Mouse (Mus musculus): ENCODE data around the gene Lrrc58. TPM values are rescaled to one million over a fixed set of nuclear protein-coding genes. Genes with fewer than 3 reads are reported as not detected.

Gene Lrrc58
- polyA plus RNA-seq, 1 experiment from 2014 or later = 41.7 TPM

- Histone ChIP-seq H3K9ac (ENCODE audit: low read depth, low read length) (no peak overlapping the region), H3K27me3 (ENCODE audit: control insufficient read depth, insufficient read depth, low read depth, low read length) (no peaks in the 10 kb centered on the region), H3K4me2 (ENCODE audit: low read length) (no peak overlapping the region), H3K4me1 (ENCODE audit: control insufficient read depth, insufficient read depth, low read length) (peaks cover 24% of the 10 kb centered on the region), H3K36me3 (ENCODE audit: control insufficient read depth, insufficient read depth, low read length) (no peaks in the 10 kb centered on the region), H3K27ac (ENCODE audit: low read length) (peak overlapping the region; percentile 71), H3K4me3 (ENCODE audit: low read depth, low read length) (no peak overlapping the region), H3K9me3 (replicated peaks; ENCODE audit: control insufficient read depth, low read length, poor library complexity, severe bottlenecking) (no peaks in the 10 kb centered on the region)
- ATAC-seq = 0 out of 2 replicates have a peak, but pooled peaks have one; percentile 37
- 11% methylated on average over 4 of the region's 4 CpGs for WGBS
Measured at GRCm38 (mm10) chr16:37927117-37927516, 58.9 kb downstream of the Lrrc58 start.

GRCm38 (mm10) chr16:37929006-37929405, 60.8 kb downstream of the Lrrc58 start:
- Histone ChIP-seq H3K27ac (ENCODE audit: low read length) (no peak overlapping the region), H3K4me2 (ENCODE audit: low read length) (no peak overlapping the region), H3K36me3 (ENCODE audit: control insufficient read depth, insufficient read depth, low read length) (no peaks in the 10 kb centered on the region), H3K4me3 (ENCODE audit: low read depth, low read length) (no peak overlapping the region), H3K4me1 (ENCODE audit: control insufficient read depth, insufficient read depth, low read length) (peaks cover 24% of the 10 kb centered on the region), H3K9me3 (replicated peaks; ENCODE audit: control insufficient read depth, low read length, poor library complexity, severe bottlenecking) (no peaks in the 10 kb centered on the region), H3K9ac (ENCODE audit: low read depth, low read length) (no peak overlapping the region), H3K27me3 (ENCODE audit: control insufficient read depth, insufficient read depth, low read depth, low read length) (no peaks in the 10 kb centered on the region)
- WGBS = 44% methylated on average over 2 of the region's 2 CpGs
- ATAC-seq = no peak

- peaks cover 24% of the 10 kb centered on the region for H3K4me1 ChIP-seq (ENCODE audit: control insufficient read depth, insufficient read depth, low read length)
Measured at GRCm38 (mm10) chr16:37929626-37930025, 61.4 kb downstream of the Lrrc58 start.

GRCm38 (mm10) chr16:37934932-37935331, 66.7 kb downstream of the Lrrc58 start:
- Histone ChIP-seq H3K4me3 (ENCODE audit: low read depth, low read length) (no peak overlapping the region), H3K9me3 (replicated peaks; ENCODE audit: control insufficient read depth, low read length, poor library complexity, severe bottlenecking) (no peaks in the 10 kb centered on the region), H3K9ac (ENCODE audit: low read depth, low read length) (no peak overlapping the region), H3K4me2 (ENCODE audit: low read length) (no peak overlapping the region), H3K27ac (ENCODE audit: low read length) (no peak overlapping the region), H3K4me1 (ENCODE audit: control insufficient read depth, insufficient read depth, low read length) (peaks cover 18% of the 10 kb centered on the region), H3K27me3 (ENCODE audit: control insufficient read depth, insufficient read depth, low read depth, low read length) (no peaks in the 10 kb centered on the region), H3K36me3 (ENCODE audit: control insufficient read depth, insufficient read depth, low read length) (no peaks in the 10 kb centered on the region)
- ATAC-seq = no peak
- 91% methylated on average over 2 of the region's 2 CpGs for WGBS

More at GRCm38 (mm10) chr16:37929626-37930025, 61.4 kb downstream of the Lrrc58 start:
- no peak for ATAC-seq
- Histone ChIP-seq H3K9me3 (replicated peaks; ENCODE audit: control insufficient read depth, low read length, poor library complexity, severe bottlenecking) (no peaks in the 10 kb centered on the region), H3K27me3 (ENCODE audit: control insufficient read depth, insufficient read depth, low read depth, low read length) (no peaks in the 10 kb centered on the region), H3K36me3 (ENCODE audit: control insufficient read depth, insufficient read depth, low read length) (no peaks in the 10 kb centered on the region), H3K9ac (ENCODE audit: low read depth, low read length) (no peak overlapping the region), H3K27ac (ENCODE audit: low read length) (no peak overlapping the region), H3K4me2 (ENCODE audit: low read length) (no peak overlapping the region), H3K4me3 (ENCODE audit: low read depth, low read length) (no peak overlapping the region)
- WGBS = 98% methylated on average over 2 of the region's 2 CpGs

- Histone ChIP-seq H3K36me3 (ENCODE audit: control insufficient read depth, insufficient read depth, low read length) (no peaks in the 10 kb centered on the region), H3K4me3 (ENCODE audit: low read depth, low read length) (no peak overlapping the region), H3K9me3 (replicated peaks; ENCODE audit: control insufficient read depth, low read length, poor library complexity, severe bottlenecking) (no peaks in the 10 kb centered on the region), H3K4me1 (ENCODE audit: control insufficient read depth, insufficient read depth, low read length) (peaks cover 18% of the 10 kb centered on the region), H3K27ac (ENCODE audit: low read length) (no peak overlapping the region), H3K9ac (ENCODE audit: low read depth, low read length) (no peak overlapping the region), H3K27me3 (ENCODE audit: control insufficient read depth, insufficient read depth, low read depth, low read length) (no peaks in the 10 kb centered on the region), H3K4me2 (ENCODE audit: low read length) (no peak overlapping the region)
- ATAC-seq = no peak
- WGBS = 67% methylated on average over 8 of the region's 8 CpGs
Measured at GRCm38 (mm10) chr16:37937276-37937675, 69.1 kb downstream of the Lrrc58 start.

Other genes with a start within 250 kb of the Lrrc58 start
- gene Ndufb4, start 213.9 kb upstream of the Lrrc58 start, polyA plus RNA-seq (2015; fragmentation: Nextera tagmentation; extraction: Ambion mirVana) = 49.1 and 51.7 TPM in 2 replicates
- gene Fstl1, start 91.5 kb upstream of the Lrrc58 start, polyA plus RNA-seq (2015; fragmentation: Nextera tagmentation; extraction: Ambion mirVana) = 69.2 and 74.3 TPM in 2 replicates
- gene Gm36028, start 7.2 kb upstream of the Lrrc58 start, polyA plus RNA-seq (2015; fragmentation: Nextera tagmentation; extraction: Ambion mirVana) = not detected in 2 replicates
- 5.1 and 5.8 TPM in 2 replicates for gene Gpr156, start 48.1 kb downstream of the Lrrc58 start, polyA plus RNA-seq (2015; fragmentation: Nextera tagmentation; extraction: Ambion mirVana)
- gene Gsk3b, start 220.6 kb downstream of the Lrrc58 start, polyA plus RNA-seq (2015; fragmentation: Nextera tagmentation; extraction: Ambion mirVana) = 138 and 153 TPM in 2 replicates

Measured in midbrain, embryonic 16.5 days (tissue).